Mouse (Mus musculus) MEL (cell line): ENCODE results near the gene Arid5b.

ENCODE experiments used
- CTCF ChIP-seq, 3 experiments: IDR thresholded peaks in 2 of 3; conservative IDR thresholded peaks in 1 of 3; 2 replicates each; pipeline ENCODE4 v1.5.1; 2011 to 2012; ENCODE audit warnings: low read length in 3 of 3, low read depth in 2 of 3, mild to moderate bottlenecking in 2 of 3, improper control_type of control experiment in 1 of 3, inconsistent platforms in 1 of 3, mixed read lengths in 1 of 3, moderate library complexity in 1 of 3; ENCODE audit not compliant: control insufficient read depth in 1 of 3, insufficient read depth in 1 of 3, poor library complexity in 1 of 3, severe bottlenecking in 1 of 3
- KAT2A ChIP-seq: conservative IDR thresholded peaks from 2 replicates; pipeline ENCODE4 v1.6.1; 2012; ENCODE audit warnings: low read depth, low read length, improper control_type of control experiment, inconsistent platforms
- POLR2A ChIP-seq, 2 experiments: IDR thresholded peaks; 2 replicates each; pipeline ENCODE4 v1.6.1; 2011 to 2012; ENCODE audit warnings: low read length in 2 of 2, mild to moderate bottlenecking in 2 of 2, control low read depth in 1 of 2, improper control_type of control experiment in 1 of 2, low read depth in 1 of 2, moderate library complexity in 1 of 2; ENCODE audit not compliant: control insufficient read depth in 1 of 2, insufficient read depth in 1 of 2, poor library complexity in 1 of 2

DNA sequence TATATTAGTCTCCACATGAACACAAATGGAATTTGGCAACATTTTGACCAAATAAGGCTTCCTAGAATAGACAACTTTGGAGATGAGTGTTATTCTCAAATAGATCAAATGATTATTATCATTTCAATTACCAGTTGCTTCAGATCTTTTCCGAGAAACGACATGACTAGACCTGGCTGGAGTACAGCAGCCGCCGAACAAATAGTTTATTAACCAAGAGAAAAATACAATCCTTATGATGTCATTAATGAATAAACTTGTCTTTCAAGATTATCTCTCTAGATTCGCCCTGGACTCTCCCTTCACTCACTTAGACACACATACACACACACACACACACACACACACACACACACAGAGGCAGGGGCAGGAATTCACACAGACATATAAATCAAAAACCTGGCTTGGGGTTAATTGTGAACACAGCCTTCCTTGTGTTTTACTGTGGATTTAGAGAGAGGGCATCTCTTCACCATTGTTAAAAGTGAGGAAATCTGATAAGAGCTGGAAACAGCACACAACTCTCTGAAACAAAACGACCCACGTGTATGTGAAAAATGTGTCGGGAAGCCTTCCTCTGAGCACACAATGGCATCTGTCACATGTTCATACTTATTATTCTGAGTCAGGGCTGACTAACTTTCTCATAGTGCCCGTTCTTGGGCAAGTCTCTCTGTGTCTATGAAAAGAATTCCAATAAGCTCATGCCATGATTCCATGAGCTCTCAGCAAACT is 30.1 kb downstream of the Arid5b start:
- TF ChIP-seq POLR2A (IDR thresholded peaks at IDR 0.05; ENCODE audit: control insufficient read depth in 1 of 2, insufficient read depth in 1 of 2, low read depth in 1 of 2, low read length in 2 of 2, poor library complexity in 1 of 2) (no peak), CTCF (IDR thresholded peaks at IDR 0.05 in 2 of 3, conservative IDR thresholded peaks at IDR 0.05 in 1 of 3; ENCODE audit: control insufficient read depth in 1 of 3, insufficient read depth in 1 of 3, low read depth in 2 of 3, low read length in 3 of 3, poor library complexity in 1 of 3, severe bottlenecking in 1 of 3) (no peak), KAT2A (no peak)
